Comparison of ENCODE assay signal across 8 mouse cellular contexts in genomic region chr4:34551966-34552365, GRCm38 (mm10). TPM values are rescaled to one million over a fixed set of nuclear protein-coding genes. Genes with fewer than 3 reads are reported as not detected.
DNase-seq lines count a peak whose midpoint lies in the region; ATAC-seq and TF ChIP-seq lines count a peak whose summit lies in the region.

No protein-coding gene starts in this region.

- no peak for DNase-seq in heart, adult 18-20 months
- DNase-seq in CH12.LX (ENCODE audit: extremely low read depth), result no peak
- DNase-seq in spleen, postnatal 36 days (ENCODE audit: low spot score in 2 of 2), result no peak
- no peak for DNase-seq in embryo, embryonic 10 days (ENCODE audit: low spot score)

- TF ChIP-seq CTCF in CH12.LX (conservative IDR thresholded peaks at IDR 0.05 in 1 of 2, IDR thresholded peaks at IDR 0.05 in 1 of 2; ENCODE audit: low read depth in 2 of 2, low read length in 2 of 2), result no peak

- H3K79me2 ChIP-seq in CH12.LX (replicated peaks; ENCODE audit: control insufficient read depth, extremely low read depth, insufficient read depth, poor library complexity, severe bottlenecking), result peaks cover 53% of the 10 kb centered on the region

- no peaks in the 10 kb centered on the region for H3K36me3 ChIP-seq in heart, embryonic 11.5 days (ENCODE audit: control insufficient read depth, insufficient read depth, low read length)
- peaks cover 7 to 11% of the 10 kb centered on the region in 2 experiments for H3K36me3 ChIP-seq in CH12.LX (replicated peaks in 1 of 2; ENCODE audit: control insufficient read depth in 1 of 2, insufficient read depth in 1 of 2, low read length in 1 of 2)
- H3K36me3 ChIP-seq in forebrain, embryonic 13.5 days (ENCODE audit: poor library complexity, severe bottlenecking), result no peaks in the 10 kb centered on the region
- peaks cover 10% of the 10 kb centered on the region for H3K36me3 ChIP-seq in liver, embryonic 12.5 days

- WGBS in heart, embryonic 11.5 days (ENCODE audit: insufficient replicate concordance), result 24% methylated on average over 3 of the region's 3 CpGs
- 25% methylated on average over 3 of the region's 3 CpGs for WGBS in forebrain, embryonic 13.5 days
- 14% methylated on average over 3 of the region's 3 CpGs for WGBS in liver, embryonic 12.5 days (ENCODE audit: insufficient replicate concordance)

- 0 out of 2 replicates have a peak overlapping the region, but pooled peaks have one; percentile 92 for H3K27ac ChIP-seq in heart, embryonic 11.5 days (ENCODE audit: low read depth, low read length)
- no peak overlapping the region for H3K27ac ChIP-seq in CH12.LX (ENCODE audit: insufficient read depth, low read depth)
- H3K27ac ChIP-seq in forebrain, embryonic 13.5 days, result no peak overlapping the region
- H3K27ac ChIP-seq in liver, embryonic 12.5 days, result peak overlapping the region; percentile 92

- TF ChIP-seq RAD21 in CH12.LX (IDR thresholded peaks at IDR 0.05; ENCODE audit: low read depth, low read length), result no peak

- H3K4me3 ChIP-seq in heart, embryonic 11.5 days (ENCODE audit: low read depth, low read length), result peak overlapping the region; percentile 88
- H3K4me3 ChIP-seq in CH12.LX (replicated peaks in 1 of 3; ENCODE audit: low read depth in 2 of 3, low read length in 2 of 3, poor library complexity in 1 of 3), result peak overlapping the region; percentile 91 to 98 (median 95)
- H3K4me3 ChIP-seq in forebrain, embryonic 13.5 days, result peak overlapping the region; percentile 98
- peak overlapping the region; percentile 99 for H3K4me3 ChIP-seq in liver, embryonic 12.5 days

- ATAC-seq in heart, embryonic 11.5 days (replicated peaks; ENCODE audit: insufficient number of reproducible peaks, low FRiP score, low TSS enrichment), result no peak
- ATAC-seq in forebrain, embryonic 13.5 days, result no peak
- ATAC-seq in liver, embryonic 12.5 days, result no peak
- ATAC-seq in inflammation-experienced regulatory T-cells, adult 6 months, result no peak

- no peaks in the 10 kb centered on the region for H3K27me3 ChIP-seq in heart, embryonic 11.5 days (ENCODE audit: control insufficient read depth, insufficient read depth, low read length)
- H3K27me3 ChIP-seq in CH12.LX (replicated peaks), result no peaks in the 10 kb centered on the region
- no peaks in the 10 kb centered on the region for H3K27me3 ChIP-seq in forebrain, embryonic 13.5 days
- H3K27me3 ChIP-seq in liver, embryonic 12.5 days (replicated peaks), result no peaks in the 10 kb centered on the region

- no peak for TF ChIP-seq EP300 in CH12.LX (IDR thresholded peaks at IDR 0.05; ENCODE audit: low read length)

- dilution Hi-C loops in CH12.LX (cut with MboI; ENCODE audit: extremely low pct_ligation_motif_present, extremely low pct_unique_long_range_greater_than_20kb, low sequenced_read_pairs), result no loop called here

- H3K4me1 ChIP-seq in heart, embryonic 11.5 days (ENCODE audit: control insufficient read depth, insufficient read depth, low read length), result peaks cover 22% of the 10 kb centered on the region
- H3K4me1 ChIP-seq in CH12.LX (ENCODE audit: control insufficient read depth in 1 of 2, insufficient read depth in 2 of 2), result peaks cover 3 to 30% of the 10 kb centered on the region in 2 experiments; a peak in 3 of 4 replicates
- peaks cover 44% of the 10 kb centered on the region for H3K4me1 ChIP-seq in forebrain, embryonic 13.5 days
- peaks cover 47% of the 10 kb centered on the region for H3K4me1 ChIP-seq in liver, embryonic 12.5 days

- in situ Hi-C loops in CH12.LX (cut with MboI; ENCODE audit: low pct_ligation_motif_present, low pct_unique_long_range_greater_than_20kb, low sequenced_read_pairs), result loop anchor here (25.0 kb wide), 1 partner anchor 1165 kb away; no protein-coding TSS in a partner anchor

- H3K9me3 ChIP-seq in heart, embryonic 11.5 days (replicated peaks; ENCODE audit: control insufficient read depth, low read length), result no peaks in the 10 kb centered on the region
- no peaks in the 10 kb centered on the region for H3K9me3 ChIP-seq in CH12.LX (replicated peaks; ENCODE audit: low read length)
- no peaks in the 10 kb centered on the region for H3K9me3 ChIP-seq in forebrain, embryonic 13.5 days (replicated peaks)
- no peaks in the 10 kb centered on the region for H3K9me3 ChIP-seq in liver, embryonic 12.5 days (replicated peaks)

- no peak for TF ChIP-seq POLR2A in CH12.LX (IDR thresholded peaks at IDR 0.05; ENCODE audit: low read depth, low read length)

- peak overlapping the region; percentile 99 for H3K9ac ChIP-seq in heart, embryonic 11.5 days (ENCODE audit: low read depth, low read length)
- peak overlapping the region; percentile 96 for H3K9ac ChIP-seq in CH12.LX (ENCODE audit: insufficient read depth, low read depth)
- H3K9ac ChIP-seq in forebrain, embryonic 13.5 days, result peak overlapping the region; percentile 99
- H3K9ac ChIP-seq in liver, embryonic 12.5 days, result peak overlapping the region; percentile 100

- H3K4me2 ChIP-seq in heart, embryonic 11.5 days, result peak overlapping the region; percentile 78
- H3K4me2 ChIP-seq in CH12.LX (ENCODE audit: insufficient read depth, low read depth, poor library complexity, severe bottlenecking), result peak overlapping the region; percentile 94
- H3K4me2 ChIP-seq in forebrain, embryonic 13.5 days, result peak overlapping the region; percentile 68
- H3K4me2 ChIP-seq in liver, embryonic 12.5 days, result peak overlapping the region; percentile 82

TF ChIP-seq in CH12.LX, 34 proteins besides CTCF, POLR2A, EP300 and RAD21:
- no peak for TF ChIP-seq JUND (conservative IDR thresholded peaks at IDR 0.05; ENCODE audit: low read depth, low read length)
- no peak for TF ChIP-seq CHD1 (IDR thresholded peaks at IDR 0.05; ENCODE audit: low read depth, low read length)
- TF ChIP-seq ZMIZ1 (IDR thresholded peaks at IDR 0.05; ENCODE audit: low read depth, low read length), result no peak
- no peak for TF ChIP-seq POLR2AphosphoS2 (IDR thresholded peaks at IDR 0.05; ENCODE audit: low read depth, low read length)
- no peak for TF ChIP-seq MXI1 (IDR thresholded peaks at IDR 0.05; ENCODE audit: low read depth, low read length)
- no peak for TF ChIP-seq USF2 (conservative IDR thresholded peaks at IDR 0.05; ENCODE audit: low read depth, low read length)
- no peak for TF ChIP-seq MEF2A (IDR thresholded peaks at IDR 0.05; ENCODE audit: borderline replicate concordance, low read depth, low read length)
- no peak for TF ChIP-seq ZKSCAN1 (IDR thresholded peaks at IDR 0.05; ENCODE audit: borderline replicate concordance, low read depth, low read length)
- TF ChIP-seq SIN3A (IDR thresholded peaks at IDR 0.05; ENCODE audit: low read length), result no peak
- TF ChIP-seq IRF4 (IDR thresholded peaks at IDR 0.05; ENCODE audit: low read depth, low read length), result no peak

RNA-seq across cellular contexts. Expression of gene Akirin2, which starts 1.2 kb away (rescaled TPM):
- 50.5 and 52.5 TPM in 2 replicates for polyA plus RNA-seq in heart, embryonic 11.5 days (2014; fragmentation: Nextera tagmentation; extraction: Ambion mirVana)
- 10 to 100 TPM; 56.7 to 62.5 TPM for total RNA-seq in heart, adult 18-20 months (2021)
- total RNA-seq in CH12.LX (2012; rRNA removed) (30.4 and 35.2 TPM in 2 replicates), CH12.LX (2014; rRNA removed) (60.6 and 66.0 TPM in 2 replicates)
- 42.8 and 52.3 TPM in 2 replicates for polyA plus RNA-seq in CH12.LX (2012; ENCODE audit: insufficient read length, low read depth)
- 64.2 and 82.8 TPM in 2 replicates for polyA plus RNA-seq in forebrain, embryonic 13.5 days (2015; fragmentation: Nextera tagmentation; extraction: Ambion mirVana)
- polyA plus RNA-seq in liver, embryonic 12.5 days (2016; fragmentation: Nextera tagmentation; extraction: Ambion mirVana), result 48.1 and 48.8 TPM in 2 replicates
- polyA plus RNA-seq in inflammation-experienced regulatory T-cells, adult 6 months (2017; shearing (Covaris generic)), result 10 to 100 TPM in 2 of 3 experiments, 1 to 10 TPM in 1; 9.2 to 14.9 (median 11.9) TPM

Comparison
In these comparisons a context has a peak if more than half of its experiments do, and no peak if none do; other contexts are left out.
1. H3K27ac ChIP-seq: peak in heart, embryonic 11.5 days (single experiment) and liver, embryonic 12.5 days (single experiment); none in CH12.LX (single experiment) and forebrain, embryonic 13.5 days (single experiment).
2. Peak in every context shown above with its lines, with median percentiles within 50 percentile points of each other: H3K4me2 ChIP-seq, H3K4me3 ChIP-seq and H3K9ac ChIP-seq.